Mouse (Mus musculus): ENCODE data around the gene Espn. TPM values are rescaled to one million over a fixed set of nuclear protein-coding genes. Genes with fewer than 3 reads are reported as not detected.

Espn gene
- polyA plus RNA-seq, 1 experiment from 2014 or later = 13.8 TPM

- WGBS = under 1% methylated on average over 74 of the region's 85 CpGs
- Histone ChIP-seq H3K27ac (replicated peaks) (no peak overlapping the region; the same call in 1 of the 2 replicates), H3K36me3 (ENCODE audit: control insufficient read depth, insufficient read depth, low read length) (no peaks in the 10 kb centered on the region), H3K4me2 (replicated peaks; ENCODE audit: low read depth) (peak overlapping the region; percentile 72), H3K9ac (ENCODE audit: low read length) (peak overlapping the region; percentile 48), H3K9me3 (ENCODE audit: control insufficient read depth, low read length) (no peaks in the 10 kb centered on the region), H3K4me3 (ENCODE audit: low read depth, low read length) (peak overlapping the region; percentile 42), H3K27me3 (ENCODE audit: control insufficient read depth, insufficient read depth, low read length) (peaks cover 8% of the 10 kb centered on the region), H3K4me1 (replicated peaks; ENCODE audit: control insufficient read depth, insufficient read depth) (no peaks in the 10 kb centered on the region; the same call in 1 of the 2 replicates)
- ATAC-seq (ENCODE audit: low FRiP score, low TSS enrichment) = peak; percentile 69
- peak; percentile 82 for DNase-seq (ENCODE audit: low spot score)
- TF ChIP-seq EP300 (optimal IDR thresholded peaks at IDR 0.05) (no peak), CTCF (IDR thresholded peaks at IDR 0.05; ENCODE audit: low read depth) (peak; percentile 68)
These were observed 21.2 kb downstream of the Espn start for GRCm38 (mm10) chr4:152130771-152131653.

DNA sequence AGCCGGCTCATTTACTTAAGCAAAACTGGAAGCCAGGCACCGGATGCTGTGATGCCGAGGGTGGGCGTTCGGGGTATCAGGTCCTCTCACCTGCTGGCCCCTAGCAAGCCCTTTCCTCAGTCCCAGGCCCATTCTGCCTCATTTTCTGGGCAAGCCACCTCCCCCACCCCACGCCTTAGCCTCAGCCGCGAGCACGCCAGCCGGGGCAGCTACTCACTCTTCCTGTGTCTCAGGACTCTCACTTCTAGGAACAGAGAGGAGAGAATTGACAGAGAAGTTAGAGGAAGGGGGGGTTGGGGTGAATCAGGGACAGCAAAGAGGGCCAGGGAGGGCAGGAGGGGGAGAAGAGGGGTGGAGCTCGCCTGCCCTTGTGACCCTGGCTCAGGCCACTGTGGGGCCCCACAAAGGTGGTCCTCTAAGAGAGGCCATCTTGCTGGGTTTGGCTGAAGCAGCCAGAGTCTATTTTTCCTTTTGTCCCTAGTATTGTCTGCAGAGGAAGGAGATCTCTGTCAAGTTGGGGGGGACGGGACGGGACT is 22.7 kb downstream of the Espn start:
- TF ChIP-seq EP300 (optimal IDR thresholded peaks at IDR 0.05) = no peak
- no peak for TF ChIP-seq CTCF (IDR thresholded peaks at IDR 0.05; ENCODE audit: low read depth)
- H3K36me3 ChIP-seq (ENCODE audit: control insufficient read depth, insufficient read depth, low read length) = no peaks in the 10 kb centered on the region
- DNase-seq (ENCODE audit: low spot score) (no peak), ATAC-seq (ENCODE audit: low FRiP score, low TSS enrichment) (no peak)
- H3K27me3 ChIP-seq (ENCODE audit: control insufficient read depth, insufficient read depth, low read length) = peaks cover 8% of the 10 kb centered on the region
- no peaks in the 10 kb centered on the region; the same call in 1 of the 2 replicates for H3K4me1 ChIP-seq (replicated peaks; ENCODE audit: control insufficient read depth, insufficient read depth)
- H3K9ac ChIP-seq (ENCODE audit: low read length) = no peak overlapping the region
- no peak overlapping the region for H3K4me2 ChIP-seq (replicated peaks; ENCODE audit: low read depth)
- no peak overlapping the region for H3K4me3 ChIP-seq (ENCODE audit: low read depth, low read length)
- H3K27ac ChIP-seq (replicated peaks) = no peak overlapping the region
- WGBS = 50% methylated on average over 13 of the region's 13 CpGs
- no peaks in the 10 kb centered on the region for H3K9me3 ChIP-seq (ENCODE audit: control insufficient read depth, low read length)

DNA sequence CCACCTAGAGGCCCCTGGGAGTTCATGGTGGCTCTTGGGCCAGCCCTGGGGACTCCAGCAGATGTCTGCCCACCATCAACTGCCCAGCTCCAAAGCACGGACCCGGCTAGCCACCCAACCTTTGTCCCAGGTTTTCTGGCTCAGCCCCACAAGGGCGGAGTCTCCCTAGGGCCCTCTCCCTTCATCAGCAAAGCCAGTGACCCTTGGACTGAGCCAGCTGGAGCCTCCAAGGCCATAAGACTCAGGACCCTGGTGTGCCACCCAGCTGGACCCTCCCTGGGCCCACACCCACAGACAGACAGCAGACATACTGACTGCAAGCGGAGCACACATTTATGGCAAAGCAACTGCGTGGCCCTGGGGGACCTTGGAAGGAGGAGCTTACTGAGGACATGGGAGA is 23.4 kb downstream of the Espn start:
- H3K27ac ChIP-seq (replicated peaks) = no peak overlapping the region
- 75% methylated on average over 5 of the region's 5 CpGs for WGBS
- H3K4me3 ChIP-seq (ENCODE audit: low read depth, low read length) = no peak overlapping the region
- no peaks in the 10 kb centered on the region for H3K36me3 ChIP-seq (ENCODE audit: control insufficient read depth, insufficient read depth, low read length)
- H3K9ac ChIP-seq (ENCODE audit: low read length) = no peak overlapping the region
- H3K4me2 ChIP-seq (replicated peaks; ENCODE audit: low read depth) = no peak overlapping the region; the same call in 1 of the 2 replicates
- H3K27me3 ChIP-seq (ENCODE audit: control insufficient read depth, insufficient read depth, low read length) = peaks cover 8% of the 10 kb centered on the region
- no peaks in the 10 kb centered on the region for H3K9me3 ChIP-seq (ENCODE audit: control insufficient read depth, low read length)
- TF ChIP-seq EP300 (optimal IDR thresholded peaks at IDR 0.05) (no peak), CTCF (IDR thresholded peaks at IDR 0.05; ENCODE audit: low read depth) (no peak)
- DNase-seq (ENCODE audit: low spot score) (peak; percentile 69), ATAC-seq (ENCODE audit: low FRiP score, low TSS enrichment) (peak; percentile 16)
- H3K4me1 ChIP-seq (replicated peaks; ENCODE audit: control insufficient read depth, insufficient read depth) = no peaks in the 10 kb centered on the region; the same call in 1 of the 2 replicates

DNA sequence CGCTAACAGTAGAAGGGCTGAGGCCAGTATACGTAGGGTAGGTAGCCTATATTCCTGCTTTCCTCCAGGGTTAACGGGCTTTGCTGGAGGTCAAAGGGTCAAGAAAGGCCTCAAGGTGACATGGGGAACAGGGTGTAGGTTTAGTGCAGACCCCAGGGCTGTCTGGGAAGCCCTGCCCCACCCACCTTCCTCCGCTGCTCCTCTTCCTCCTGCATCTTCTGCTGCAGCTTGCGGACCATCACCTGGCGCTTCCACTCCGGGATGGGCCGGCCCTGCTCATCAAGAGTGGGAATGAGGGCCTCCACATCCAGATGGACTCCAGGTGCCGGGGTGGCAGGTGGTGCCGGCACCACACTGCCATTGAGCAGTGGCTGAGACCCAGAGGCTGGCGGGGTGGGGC is 24.3 kb downstream of the Espn start:
- H3K9me3 ChIP-seq (ENCODE audit: control insufficient read depth, low read length) = no peaks in the 10 kb centered on the region
- no peaks in the 10 kb centered on the region; the same call in 1 of the 2 replicates for H3K4me1 ChIP-seq (replicated peaks; ENCODE audit: control insufficient read depth, insufficient read depth)
- no peak overlapping the region for H3K27ac ChIP-seq (replicated peaks)
- WGBS = 85% methylated on average over 11 of the region's 11 CpGs
- H3K4me3 ChIP-seq (ENCODE audit: low read depth, low read length) = no peak overlapping the region
- ATAC-seq (ENCODE audit: low FRiP score, low TSS enrichment) (no peak), DNase-seq (ENCODE audit: low spot score) (no peak)
- H3K9ac ChIP-seq (ENCODE audit: low read length) = no peak overlapping the region
- peaks cover 11% of the 10 kb centered on the region for H3K27me3 ChIP-seq (ENCODE audit: control insufficient read depth, insufficient read depth, low read length)
- H3K4me2 ChIP-seq (replicated peaks; ENCODE audit: low read depth) = no peak overlapping the region
- H3K36me3 ChIP-seq (ENCODE audit: control insufficient read depth, insufficient read depth, low read length) = no peaks in the 10 kb centered on the region
- TF ChIP-seq EP300 (optimal IDR thresholded peaks at IDR 0.05) (no peak), CTCF (IDR thresholded peaks at IDR 0.05; ENCODE audit: low read depth) (no peak)

- TF ChIP-seq CTCF (IDR thresholded peaks at IDR 0.05; ENCODE audit: low read depth) (peak; percentile 6; the same call in 1 of the 2 replicates), EP300 (optimal IDR thresholded peaks at IDR 0.05) (no peak)
- H3K27me3 ChIP-seq (ENCODE audit: control insufficient read depth, insufficient read depth, low read length) = peaks cover 5% of the 10 kb centered on the region
- no peak for DNase-seq (ENCODE audit: low spot score)
- no peak overlapping the region for H3K9ac ChIP-seq (ENCODE audit: low read length)
- H3K36me3 ChIP-seq (ENCODE audit: control insufficient read depth, insufficient read depth, low read length) = no peaks in the 10 kb centered on the region
- no peaks in the 10 kb centered on the region for H3K9me3 ChIP-seq (ENCODE audit: control insufficient read depth, low read length)
- H3K4me1 ChIP-seq (replicated peaks; ENCODE audit: control insufficient read depth, insufficient read depth) = no peaks in the 10 kb centered on the region; the same call in 1 of the 2 replicates
- peak overlapping the region; percentile 26; the same call in 1 of the 2 replicates for H3K4me2 ChIP-seq (replicated peaks; ENCODE audit: low read depth)
- H3K4me3 ChIP-seq (ENCODE audit: low read depth, low read length) = peak overlapping the region; percentile 17
- H3K27ac ChIP-seq (replicated peaks) = no peak overlapping the region
- no peak for ATAC-seq (ENCODE audit: low FRiP score, low TSS enrichment)
- 31% methylated on average over 65 of the region's 65 CpGs for WGBS
These were observed 25.9 kb downstream of the Espn start for GRCm38 (mm10) chr4:152126026-152126920.

Data from stomach, postnatal 0 days (tissue).